Mouse (Mus musculus) olfactory bulb, adult 2 months (tissue): ENCODE measurements around the gene Ldlrap1.

Source experiments
- CTCF ChIP-seq: fragments of 200-500 bp; IDR thresholded peaks from 2 replicates; pipeline ENCODE4 v1.5.1; 2012; ENCODE audit warnings: low read depth, mild to moderate bottlenecking, low read length, moderate library complexity; ENCODE audit not compliant: insufficient read depth
- POLR2A ChIP-seq: fragments of 200-500 bp; IDR thresholded peaks from 2 replicates; pipeline ENCODE4 v1.6.1; 2012; ENCODE audit warnings: mild to moderate bottlenecking, low read depth, low read length, moderate library complexity; ENCODE audit not compliant: insufficient read depth

DNA sequence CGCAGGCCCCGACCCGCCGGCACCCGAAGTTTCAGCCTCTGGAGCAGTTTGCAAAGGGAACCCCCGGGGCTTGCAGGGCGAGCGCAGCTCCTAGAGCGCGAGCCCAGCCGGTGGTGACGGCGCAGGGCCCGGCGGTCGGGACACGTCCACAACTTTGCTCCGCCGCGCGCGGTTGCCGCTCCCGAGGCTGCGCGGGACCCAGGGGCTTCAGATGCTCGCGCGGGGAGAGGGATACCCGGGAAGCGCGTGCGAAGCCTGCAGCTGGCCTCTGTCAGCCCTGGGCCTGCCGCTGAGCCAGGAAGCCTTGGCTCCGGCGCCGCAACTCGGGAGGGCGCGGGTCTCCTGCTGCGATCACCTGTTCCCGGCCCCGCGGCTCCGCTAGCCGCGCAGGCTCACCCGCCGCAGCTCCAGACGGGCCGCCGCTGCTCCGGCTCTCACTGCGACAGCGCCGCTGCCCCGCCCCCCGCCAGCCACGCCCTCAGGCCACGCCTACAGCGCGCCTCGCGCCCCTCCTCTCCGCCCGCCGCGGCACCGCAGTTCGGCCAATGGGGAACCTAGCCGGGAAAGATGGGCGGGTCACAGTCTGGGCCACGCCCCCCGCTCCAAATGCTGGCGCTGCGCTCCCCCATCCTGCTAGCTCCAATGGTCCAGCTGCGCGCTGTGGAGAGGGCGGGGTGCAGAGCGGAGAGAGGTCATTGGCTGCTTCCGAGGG lies 63.8 kb downstream of the Ldlrap1 start, which contains the start of gene Man1c1:
- TF ChIP-seq CTCF = no peak
- peak; percentile 50 for TF ChIP-seq POLR2A
